Mouse (Mus musculus): ENCODE data around the gene Tecrl. TPM values are rescaled to one million over a fixed set of nuclear protein-coding genes. Genes with fewer than 3 reads are reported as not detected.

Gene Tecrl
- polyA plus RNA-seq (2017; shearing (Covaris generic)): not detected

DNA sequence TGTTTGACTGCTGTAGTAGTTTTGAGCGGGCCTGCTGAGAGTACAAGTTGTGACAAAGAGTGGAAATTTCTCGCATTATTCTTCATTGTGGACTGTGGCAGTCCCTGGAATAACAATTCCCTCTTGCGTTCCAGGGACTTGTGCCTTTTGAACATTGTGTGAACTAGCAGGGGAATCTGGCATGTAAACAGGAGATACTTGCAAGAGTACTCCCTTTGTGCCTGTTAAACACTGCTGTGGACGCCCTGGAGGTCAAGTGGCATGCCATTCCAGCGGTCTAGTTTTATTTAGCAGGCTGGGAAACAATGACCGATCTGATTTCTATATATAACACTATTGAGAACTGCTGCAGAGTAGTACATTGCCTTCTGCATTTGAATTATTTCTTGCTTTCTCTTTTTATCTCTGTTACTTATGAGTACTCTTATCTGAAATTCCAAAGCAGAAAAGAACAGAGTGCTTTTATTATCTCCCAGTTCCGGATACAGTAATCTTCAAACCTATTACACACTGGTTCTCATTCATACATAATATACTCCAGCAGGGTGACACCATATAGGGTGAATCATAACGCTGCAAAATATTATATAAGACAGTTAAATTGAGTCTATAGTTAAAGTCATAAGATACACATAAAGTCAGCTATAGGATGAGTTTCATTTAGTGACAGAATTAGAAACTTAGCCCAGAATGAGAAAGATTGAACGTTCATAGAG is at the start of gene Tecrl:
Gene Tecrl, minus strand, starts transcription at position 350 of the 716 bp plus-strand sequence.

